Mouse (Mus musculus) testis, postnatal 10 days (tissue): ENCODE results near the gene Fuca1.
A peak's percentile ranks its signal among the peaks of the same experiment; 100 is the strongest.

Source experiments
- DNase-seq: peaks from one replicate; pipeline ENCODE4 v3.0.0; 2021; ENCODE audit warnings: low spot score

The Fuca1 gene

DNA sequence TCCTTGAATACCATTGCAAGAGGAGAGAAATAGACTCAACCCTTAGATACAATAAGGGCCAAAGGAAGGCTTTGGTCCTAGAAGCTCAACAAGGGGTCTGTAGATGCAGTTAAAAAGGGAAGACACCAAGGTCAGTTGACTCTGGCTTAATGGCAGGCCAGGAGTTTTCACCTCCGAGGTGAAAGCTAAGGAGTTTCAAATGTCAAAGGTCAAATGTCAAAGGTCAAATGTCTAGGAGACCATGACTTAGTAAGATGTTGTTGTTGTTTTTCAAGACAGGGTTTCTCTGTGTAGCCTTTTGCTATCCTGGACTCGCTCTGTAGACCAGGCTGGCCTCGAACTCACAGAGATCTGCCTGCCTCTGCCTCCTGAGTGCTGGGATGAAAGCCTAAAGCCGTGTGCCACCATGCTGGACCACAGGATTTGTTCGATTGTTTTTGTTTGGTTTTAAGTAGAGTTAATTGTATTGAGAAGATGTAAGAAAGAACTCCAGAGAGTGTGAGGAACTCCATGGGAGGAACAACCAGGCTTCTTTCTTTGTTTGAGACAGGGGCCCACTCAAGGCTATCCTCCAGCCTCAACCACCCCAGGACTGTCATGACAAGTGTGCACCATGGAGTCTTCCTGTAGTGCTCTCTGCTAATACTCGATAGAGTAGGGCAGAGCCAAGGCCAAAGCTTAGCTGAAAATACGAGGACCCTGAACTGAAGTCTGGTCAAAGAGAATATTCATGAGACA lies 31.2 kb upstream of the Fuca1 start:
- peak; percentile 27 for DNase-seq

DNA sequence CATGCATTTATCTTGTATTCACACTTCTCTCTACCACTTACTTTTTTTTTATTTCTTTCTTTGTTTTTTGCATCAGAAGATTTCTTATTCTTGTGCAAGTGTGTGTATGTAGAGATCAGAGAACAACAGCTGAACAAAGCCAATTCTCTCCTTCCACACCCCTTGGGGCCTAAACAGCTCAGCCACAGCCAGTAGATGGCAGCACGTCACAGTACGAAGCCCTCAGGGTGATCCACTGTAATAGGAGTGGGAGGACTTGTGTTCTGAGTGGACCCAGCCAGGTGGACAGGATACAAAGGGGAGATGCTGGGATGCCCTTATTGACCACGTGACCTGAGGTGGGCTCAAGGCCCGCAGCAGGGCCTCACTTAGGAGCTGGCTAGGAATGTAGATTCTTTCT lies 30.7 kb upstream of the Fuca1 start:
- DNase-seq, result peak; percentile 87

GRCm38 (mm10) chr4:135891539-135891938 lies 29.0 kb upstream of the Fuca1 start:
- no peak for DNase-seq

GRCm38 (mm10) chr4:135892884-135893283 lies 27.7 kb upstream of the Fuca1 start:
- no peak for DNase-seq

- no peak for DNase-seq
Observed at GRCm38 (mm10) chr4:135895071-135895571, 25.4 kb upstream of the Fuca1 start, which contains the start of gene Cnr2. Cnr2 (plus strand) TSS chr4:135895394.

DNA sequence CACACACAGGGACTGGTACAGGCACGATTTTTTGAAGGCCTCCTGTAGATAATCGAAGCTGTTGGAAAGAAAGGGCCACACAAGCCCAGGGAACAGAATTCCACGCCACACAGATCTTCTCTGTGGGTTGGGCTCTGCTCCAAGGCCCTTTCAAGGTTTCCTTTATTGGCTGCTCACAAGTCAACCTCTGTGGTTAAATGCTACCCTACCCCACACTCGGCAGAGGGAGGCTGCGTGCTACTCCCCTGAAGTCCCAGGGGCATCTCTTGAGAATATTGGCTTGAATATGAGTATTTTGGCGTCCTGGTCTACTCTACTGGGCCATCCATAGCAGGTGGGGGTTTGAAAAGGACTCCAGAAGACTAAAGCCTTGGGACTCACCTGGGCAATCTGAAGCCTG lies 24.4 kb upstream of the Fuca1 start:
- no peak for DNase-seq

DNA sequence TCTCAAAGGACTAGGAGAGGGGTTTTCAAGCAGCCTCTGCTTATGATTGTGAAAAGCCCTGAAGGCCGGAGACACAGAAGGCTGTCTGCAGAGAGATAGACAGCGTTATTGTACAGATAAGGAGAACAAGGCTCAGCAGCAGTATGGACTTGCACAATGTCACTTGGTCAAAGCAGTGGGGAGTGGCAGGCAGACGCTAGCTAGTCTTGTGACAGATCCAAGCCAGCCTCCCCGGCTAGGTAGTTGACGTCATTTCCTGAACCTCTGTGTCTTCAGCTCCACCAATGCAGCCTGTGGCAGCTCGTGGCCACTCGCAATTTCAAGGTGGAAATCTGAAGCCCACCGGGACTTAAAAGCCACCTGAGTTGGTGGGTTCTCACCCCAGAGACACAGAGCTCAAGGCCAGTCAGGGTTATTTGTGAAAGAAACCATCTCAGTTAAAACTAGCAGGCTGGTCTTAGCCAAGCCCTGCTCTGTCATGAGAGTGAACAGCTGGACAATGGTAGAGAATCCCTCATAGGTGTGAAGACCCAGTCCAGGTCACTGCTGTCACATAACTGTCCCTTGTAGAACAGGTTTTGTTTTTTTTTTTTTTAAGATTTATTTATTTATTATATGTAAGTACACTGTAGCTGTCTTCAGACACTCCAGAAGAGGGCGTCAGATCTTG lies 22.0 kb upstream of the Fuca1 start:
- no peak for DNase-seq

DNA sequence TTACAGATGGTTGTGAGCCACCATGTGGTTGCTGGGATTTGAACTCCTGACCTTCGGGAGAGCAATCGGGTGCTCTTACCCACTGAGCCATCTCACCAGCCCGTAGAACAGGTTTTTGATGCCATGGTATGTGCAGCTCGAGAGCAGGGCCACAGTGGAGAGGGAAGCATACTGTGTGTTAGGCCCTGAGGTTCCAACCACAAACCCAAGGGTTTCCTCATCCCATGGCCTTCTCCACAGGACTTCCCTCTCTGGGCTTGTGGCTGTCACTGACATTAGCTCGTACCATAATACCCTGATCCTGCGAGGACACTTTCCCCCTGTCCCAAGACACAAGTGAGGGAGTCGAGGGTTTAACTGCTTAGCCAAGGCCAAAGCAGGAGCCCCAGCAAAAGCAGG lies 21.5 kb upstream of the Fuca1 start:
- no peak for DNase-seq

- no peak for DNase-seq
Observed at GRCm38 (mm10) chr4:135900008-135900407, 20.5 kb upstream of the Fuca1 start.

GRCm38 (mm10) chr4:135902606-135903242 lies 17.8 kb upstream of the Fuca1 start:
- no peak for DNase-seq

DNA sequence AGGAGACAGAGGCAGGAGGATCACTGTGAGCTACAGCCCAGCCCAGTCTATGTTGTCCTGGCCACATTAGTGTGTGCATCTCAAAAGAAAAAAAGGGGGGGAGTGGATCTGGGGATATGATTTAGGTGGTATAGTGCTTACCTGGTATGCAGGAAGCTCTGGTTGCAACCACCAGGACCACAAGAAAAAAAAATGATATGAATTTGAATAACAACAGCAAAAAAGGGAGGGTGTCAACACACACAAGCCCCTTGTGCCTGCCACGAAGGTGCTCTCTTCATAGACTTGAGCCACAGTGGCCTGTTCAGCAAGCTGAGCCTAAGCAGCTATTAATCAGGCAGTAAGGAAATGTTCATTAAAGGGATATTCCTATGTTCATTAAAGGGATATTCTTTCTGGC lies 15.7 kb upstream of the Fuca1 start:
- no peak for DNase-seq

- no peak for DNase-seq
Observed at GRCm38 (mm10) chr4:135906633-135907032, 13.9 kb upstream of the Fuca1 start.

DNA sequence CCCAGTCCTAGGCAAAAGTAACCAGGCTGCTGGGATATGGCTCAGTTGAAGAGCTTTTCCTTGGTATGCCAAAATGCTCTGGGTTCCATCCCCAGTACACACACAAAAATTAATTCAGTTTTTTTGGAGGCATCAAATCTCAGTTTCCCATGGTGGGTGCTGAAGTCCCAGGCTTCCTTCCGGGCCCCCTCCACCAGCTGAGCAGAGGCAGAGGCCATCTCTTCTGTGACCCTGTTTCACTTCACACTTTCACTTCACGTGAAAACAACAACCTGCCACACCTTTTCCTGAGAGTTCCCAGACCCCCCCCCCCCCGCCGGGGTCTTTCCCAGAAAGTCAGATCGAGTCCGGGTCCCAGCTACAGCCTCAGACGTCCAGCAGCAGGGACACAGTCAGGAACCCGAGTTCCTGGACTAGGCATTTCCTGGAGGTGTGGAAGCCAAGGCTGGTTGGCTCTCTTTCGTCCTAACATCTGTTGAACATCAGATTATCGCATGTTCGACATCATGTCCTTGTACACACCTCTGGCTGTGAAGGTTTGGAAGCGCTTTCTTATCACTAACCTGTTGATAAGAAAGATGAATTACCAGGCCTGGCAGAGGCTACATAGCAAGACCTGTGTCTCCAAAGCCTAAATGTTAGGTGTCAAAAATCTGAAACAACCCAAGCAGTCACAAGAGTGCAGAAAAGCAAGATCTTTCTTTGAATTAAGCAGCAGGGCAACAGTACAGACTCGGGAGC lies 11.0 kb upstream of the Fuca1 start:
- DNase-seq, result no peak

GRCm38 (mm10) chr4:135911531-135911930 lies 9.0 kb upstream of the Fuca1 start:
- no peak for DNase-seq

GRCm38 (mm10) chr4:135912164-135912563 lies 8.4 kb upstream of the Fuca1 start:
- no peak for DNase-seq

GRCm38 (mm10) chr4:135912835-135913234 lies 7.7 kb upstream of the Fuca1 start:
- DNase-seq, result no peak

GRCm38 (mm10) chr4:135913433-135913832 lies 7.1 kb upstream of the Fuca1 start:
- no peak for DNase-seq

- DNase-seq, result no peak
Observed at GRCm38 (mm10) chr4:135918635-135919279, 1.8 kb upstream of the Fuca1 start.

- no peak for DNase-seq
Observed at GRCm38 (mm10) chr4:135919280-135919639, 1.3 kb upstream of the Fuca1 start.

- DNase-seq, result no peak
Observed at GRCm38 (mm10) chr4:135921257-135922120, 954 bp downstream of the Fuca1 start.

DNA sequence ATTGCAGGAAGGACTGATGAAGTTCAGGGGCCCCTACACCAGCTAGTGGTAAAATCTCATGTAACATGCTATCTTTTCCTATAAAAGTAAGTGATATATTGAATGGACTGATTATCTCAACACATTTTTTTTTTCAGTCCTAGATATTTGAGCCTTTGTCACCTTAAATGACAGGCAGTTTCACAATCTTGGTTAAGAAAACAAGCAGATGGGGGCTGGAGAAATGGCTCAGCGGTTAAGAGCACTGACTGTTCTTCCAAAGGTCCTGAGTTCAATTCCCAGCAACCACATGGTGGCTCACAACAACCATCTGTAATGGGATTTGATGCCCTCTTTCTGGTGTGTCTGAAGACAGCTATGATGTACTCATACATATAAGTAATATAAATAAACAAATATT lies 1.7 kb downstream of the Fuca1 start:
- no peak for DNase-seq
